Comparison of ENCODE assay signal across 10 mouse cellular contexts in genomic region chr12:73952879-73953278, GRCm38 (mm10). TPM values are rescaled to one million over a fixed set of nuclear protein-coding genes. Genes with fewer than 3 reads are reported as not detected.
DNase-seq lines count a peak whose midpoint lies in the region; ATAC-seq and TF ChIP-seq lines count a peak whose summit lies in the region.
"Had no signal": no experiment of that assay in that cellular context is flagged by ENCODE, and none has a peak within 500 bp of the region (broad histone marks: within the 10 kb centered on the region; RNA-seq: fewer than 3 reads in every experiment).

No protein-coding gene starts in this region.

- no peak for TF ChIP-seq CTCF in bone marrow, adult 2 months (IDR thresholded peaks at IDR 0.05; ENCODE audit: control insufficient read depth, insufficient read depth, low read length)

- H3K4me3 ChIP-seq in bone marrow, adult 2 months (replicated peaks; ENCODE audit: control insufficient read depth, low read depth, low read length) = peak overlapping the region; percentile 11
- peak overlapping the region; percentile 35 for H3K4me3 ChIP-seq in forebrain, embryonic 13.5 days
- H3K4me3 ChIP-seq in liver, embryonic 15.5 days (replicated peaks) = peak overlapping the region; percentile 43
- peak overlapping the region; percentile 19; the same call in 1 of the 2 replicates for H3K4me3 ChIP-seq in neural tube, embryonic 14.5 days (ENCODE audit: low read depth, low read length)

- H3K36me3 ChIP-seq in forebrain, embryonic 13.5 days (ENCODE audit: poor library complexity, severe bottlenecking) = no peaks in the 10 kb centered on the region
- 0 out of 2 replicates have a peak, but pooled peaks cover 2% of the 10 kb centered on the region for H3K36me3 ChIP-seq in liver, embryonic 15.5 days (replicated peaks)
- H3K36me3 ChIP-seq in neural tube, embryonic 14.5 days (ENCODE audit: control insufficient read depth, insufficient read depth, low read length) = no peaks in the 10 kb centered on the region

- 16% methylated on average over 15 of the region's 15 CpGs for WGBS in bone marrow, adult 2 months
- 10% methylated on average over 15 of the region's 15 CpGs for WGBS in forebrain, embryonic 13.5 days
- WGBS in liver, embryonic 15.5 days (ENCODE audit: insufficient replicate concordance) = 13% methylated on average over 15 of the region's 15 CpGs
- 17% methylated on average over 15 of the region's 15 CpGs for WGBS in neural tube, embryonic 14.5 days

- TF ChIP-seq POLR2A in bone marrow, adult 2 months (IDR thresholded peaks at IDR 0.05; ENCODE audit: borderline replicate concordance, control insufficient read depth, low read depth, low read length) = no peak

- H3K9me3 ChIP-seq in forebrain, embryonic 13.5 days (replicated peaks) = no peaks in the 10 kb centered on the region
- H3K9me3 ChIP-seq in liver, embryonic 15.5 days (replicated peaks) = no peaks in the 10 kb centered on the region
- no peaks in the 10 kb centered on the region for H3K9me3 ChIP-seq in neural tube, embryonic 14.5 days (ENCODE audit: control insufficient read depth, low read length)
- H3K9me3 ChIP-seq: megakaryocyte, embryonic 14.5 days had no signal

- H3K27ac ChIP-seq in bone marrow, adult 2 months (ENCODE audit: control insufficient read depth, insufficient read depth, low read depth, low read length, poor library complexity) = no peak overlapping the region
- no peak overlapping the region for H3K27ac ChIP-seq in forebrain, embryonic 13.5 days
- no peak overlapping the region for H3K27ac ChIP-seq in liver, embryonic 15.5 days (replicated peaks)
- H3K27ac ChIP-seq in neural tube, embryonic 14.5 days (ENCODE audit: low read depth, low read length) = no peak overlapping the region

- peak; percentile 50 for ATAC-seq in forebrain, embryonic 13.5 days
- ATAC-seq in liver, embryonic 15.5 days (ENCODE audit: insufficient read depth) = no peak
- peak; percentile 12; the same call in 1 of the 2 replicates for ATAC-seq in neural tube, embryonic 14.5 days (ENCODE audit: low read depth)

- peak overlapping the region; percentile 41 for H3K9ac ChIP-seq in forebrain, embryonic 13.5 days
- peak overlapping the region; percentile 37; the same call in 1 of the 2 replicates for H3K9ac ChIP-seq in liver, embryonic 15.5 days
- no peak overlapping the region for H3K9ac ChIP-seq in neural tube, embryonic 14.5 days (replicated peaks; ENCODE audit: low read depth, low read length)

- intact Hi-C loops in gastrocnemius, postnatal 36 days (cut with DNase I) = no loop called here

- no peaks in the 10 kb centered on the region; the same call in 1 of the 2 replicates for H3K4me1 ChIP-seq in bone marrow, adult 2 months (ENCODE audit: control insufficient read depth, insufficient read depth, low read length)
- peaks cover 16% of the 10 kb centered on the region for H3K4me1 ChIP-seq in forebrain, embryonic 13.5 days
- peaks cover 23% of the 10 kb centered on the region for H3K4me1 ChIP-seq in liver, embryonic 15.5 days (replicated peaks)
- H3K4me1 ChIP-seq in neural tube, embryonic 14.5 days (ENCODE audit: control insufficient read depth, insufficient read depth, low read length) = peaks cover 3% of the 10 kb centered on the region; the same call in 1 of the 2 replicates

- H3K4me2 ChIP-seq in forebrain, embryonic 13.5 days = peak overlapping the region; percentile 62
- H3K4me2 ChIP-seq in liver, embryonic 15.5 days = peak overlapping the region; percentile 68
- H3K4me2 ChIP-seq in neural tube, embryonic 14.5 days (ENCODE audit: low read depth, low read length) = peak overlapping the region; percentile 51

- peak; percentile 12 for DNase-seq in gastrocnemius, adult 18-20 months (ENCODE audit: low spot score)
- no peak for DNase-seq in gastrocnemius, postnatal 36 days
- peak; percentile 75 for DNase-seq in induced T-regulatory cell, adult 2 months (ENCODE audit: low read depth)
- DNase-seq in thymus, postnatal 4 days = peak; percentile 82

- no peaks in the 10 kb centered on the region for H3K27me3 ChIP-seq in forebrain, embryonic 13.5 days
- peaks cover 16% of the 10 kb centered on the region for H3K27me3 ChIP-seq in liver, embryonic 15.5 days
- H3K27me3 ChIP-seq in neural tube, embryonic 14.5 days (ENCODE audit: control insufficient read depth, insufficient read depth, low read length) = no peaks in the 10 kb centered on the region
- H3K27me3 ChIP-seq: megakaryocyte, embryonic 14.5 days had no signal

RNA-seq across cellular contexts. Expression of gene Snapc1, which starts 11.4 kb away (rescaled TPM):
- total RNA-seq in gastrocnemius, adult 18-20 months (2021) = 1 to 10 TPM; 4.7 to 8.5 TPM
- total RNA-seq in gastrocnemius, postnatal 36 days (2021) = 1 to 10 TPM; 3.8 to 5.3 TPM
- polyA plus RNA-seq in bone marrow, adult 2 months (2011; ENCODE audit: insufficient read depth, insufficient read length, low replicate concordance, missing spikeins) = 4.5 and 8.0 TPM in 2 replicates
- 34.1 and 39.3 TPM in 2 replicates for polyA plus RNA-seq in forebrain, embryonic 13.5 days (2015; fragmentation: Nextera tagmentation; extraction: Ambion mirVana)
- 3.6 and 5.0 TPM in 2 replicates for polyA plus RNA-seq in liver, embryonic 15.5 days (2015; fragmentation: Nextera tagmentation; extraction: Ambion mirVana)
- polyA plus RNA-seq in neural tube, embryonic 14.5 days (2014; fragmentation: Nextera tagmentation; extraction: Ambion mirVana) = 38.1 and 41.5 TPM in 2 replicates

RNA-seq across cellular contexts. Expression of gene Gm49321, which starts 15.4 kb away (rescaled TPM):
- total RNA-seq in gastrocnemius, adult 18-20 months (2021) = 1 to 10 TPM; 2.1 to 2.2 TPM
- total RNA-seq in gastrocnemius, postnatal 36 days (2021) = 1 to 10 TPM; 2.5 to 3.5 TPM
- not detected in 2 replicates for polyA plus RNA-seq in bone marrow, adult 2 months (2011; ENCODE audit: insufficient read depth, insufficient read length, low replicate concordance, missing spikeins)
- polyA plus RNA-seq in forebrain, embryonic 13.5 days (2015; fragmentation: Nextera tagmentation; extraction: Ambion mirVana) = 17.9 and 21.6 TPM in 2 replicates
- polyA plus RNA-seq in liver, embryonic 15.5 days (2015; fragmentation: Nextera tagmentation; extraction: Ambion mirVana) = 2.9 and 3.7 TPM in 2 replicates
- polyA plus RNA-seq in neural tube, embryonic 14.5 days (2014; fragmentation: Nextera tagmentation; extraction: Ambion mirVana) = 18.4 and 21.2 TPM in 2 replicates
- polyA plus RNA-seq: G1E had no signal

RNA-seq across cellular contexts. Expression of gene Syt16, which starts 44.6 kb away (rescaled TPM):
- not detected for total RNA-seq in gastrocnemius, adult 18-20 months (2021)
- total RNA-seq in gastrocnemius, postnatal 36 days (2021) = not detected
- polyA plus RNA-seq in bone marrow, adult 2 months (2011; ENCODE audit: insufficient read depth, insufficient read length, low replicate concordance, missing spikeins) = not detected in 2 replicates
- 24.1 and 31.1 TPM in 2 replicates for polyA plus RNA-seq in forebrain, embryonic 13.5 days (2015; fragmentation: Nextera tagmentation; extraction: Ambion mirVana)
- polyA plus RNA-seq in liver, embryonic 15.5 days (2015; fragmentation: Nextera tagmentation; extraction: Ambion mirVana) = 0.03 and 0.23 TPM in 2 replicates
- polyA plus RNA-seq in neural tube, embryonic 14.5 days (2014; fragmentation: Nextera tagmentation; extraction: Ambion mirVana) = 90.4 and 95.5 TPM in 2 replicates
- polyA plus RNA-seq: G1E had no signal

RNA-seq across cellular contexts. Expression of gene Hif1a, which starts 51.7 kb away (rescaled TPM):
- total RNA-seq in gastrocnemius, adult 18-20 months (2021) = 10 to 100 TPM; 10.5 to 17.9 TPM
- total RNA-seq in gastrocnemius, postnatal 36 days (2021) = 10 to 100 TPM; 12.4 to 16.0 TPM
- 4.4 and 10.4 TPM in 2 replicates for polyA plus RNA-seq in bone marrow, adult 2 months (2011; ENCODE audit: insufficient read depth, insufficient read length, low replicate concordance, missing spikeins)
- polyA plus RNA-seq in forebrain, embryonic 13.5 days (2015; fragmentation: Nextera tagmentation; extraction: Ambion mirVana) = 77.4 and 78.7 TPM in 2 replicates
- 13.9 and 15.0 TPM in 2 replicates for polyA plus RNA-seq in liver, embryonic 15.5 days (2015; fragmentation: Nextera tagmentation; extraction: Ambion mirVana)
- 97.2 and 114 TPM in 2 replicates for polyA plus RNA-seq in neural tube, embryonic 14.5 days (2014; fragmentation: Nextera tagmentation; extraction: Ambion mirVana)

Comparison
In these comparisons a context has a peak if more than half of its experiments do, and no peak if none do; other contexts are left out.
1. DNase-seq: peak in gastrocnemius, adult 18-20 months (single experiment), induced T-regulatory cell, adult 2 months (single experiment) and thymus, postnatal 4 days (single experiment); none in gastrocnemius, postnatal 36 days (0 of 2).
2. RNA of gene Syt16, which starts 44.6 kb away (polyA plus RNA-seq): 90.4 to 95.5 TPM in neural tube, embryonic 14.5 days and 24.1 to 31.1 TPM in forebrain, embryonic 13.5 days; 0.03 to 0.23 TPM in liver, embryonic 15.5 days and not detected in bone marrow, adult 2 months; every median in the first group is over 10 times any median in the second.
3. Peak in every context shown above with its lines, with median percentiles within 50 percentile points of each other: H3K4me3 ChIP-seq and H3K4me2 ChIP-seq.